Mouse (Mus musculus) urinary bladder, postnatal 14 days (tissue): ENCODE measurements around the gene Bach2.

Experiments used
- DNase-seq: peaks from one replicate; pipeline ENCODE4 v3.0.0; 2021; ENCODE audit warnings: low spot score

Gene Bach2

GRCm38 (mm10) chr4:32238366-32238854 is at the start of gene Bach2:
Gene Bach2 (plus strand): TSS chr4:32238804.
- DNase-seq, result peak; percentile 90

GRCm38 (mm10) chr4:32189416-32190036 is 49.1 kb upstream of the Bach2 start:
- no peak for DNase-seq

GRCm38 (mm10) chr4:32190506-32190905 is 48.1 kb upstream of the Bach2 start:
- DNase-seq, result no peak

GRCm38 (mm10) chr4:32195945-32196921 is 42.4 kb upstream of the Bach2 start:
- DNase-seq, result peak; percentile 46

GRCm38 (mm10) chr4:32198031-32198430 is 40.6 kb upstream of the Bach2 start:
- DNase-seq, result no peak

GRCm38 (mm10) chr4:32198589-32198988 is 40.0 kb upstream of the Bach2 start:
- no peak for DNase-seq

- no peak for DNase-seq
These were observed 39.4 kb upstream of the Bach2 start for GRCm38 (mm10) chr4:32199156-32199555.

- DNase-seq, result no peak
These were observed 37.5 kb upstream of the Bach2 start for GRCm38 (mm10) chr4:32201114-32201513.

GRCm38 (mm10) chr4:32202362-32202761 is 36.2 kb upstream of the Bach2 start:
- DNase-seq, result no peak

- DNase-seq, result no peak
These were observed 33.8 kb upstream of the Bach2 start for GRCm38 (mm10) chr4:32204819-32205218.

GRCm38 (mm10) chr4:32205825-32206224 is 32.8 kb upstream of the Bach2 start:
- no peak for DNase-seq

GRCm38 (mm10) chr4:32209995-32210394 is 28.6 kb upstream of the Bach2 start:
- no peak for DNase-seq

- no peak for DNase-seq
These were observed 28.0 kb upstream of the Bach2 start for GRCm38 (mm10) chr4:32210424-32211184.

GRCm38 (mm10) chr4:32212593-32212992 is 26.0 kb upstream of the Bach2 start:
- DNase-seq, result no peak

GRCm38 (mm10) chr4:32216466-32216865 is 22.1 kb upstream of the Bach2 start:
- DNase-seq, result no peak

GRCm38 (mm10) chr4:32217016-32217415 is 21.6 kb upstream of the Bach2 start:
- DNase-seq, result no peak

GRCm38 (mm10) chr4:32217593-32217992 is 21.0 kb upstream of the Bach2 start:
- DNase-seq, result no peak

GRCm38 (mm10) chr4:32218371-32218770 is 20.2 kb upstream of the Bach2 start:
- DNase-seq, result no peak

GRCm38 (mm10) chr4:32219428-32220128 is 19.0 kb upstream of the Bach2 start:
- no peak for DNase-seq

- no peak for DNase-seq
These were observed 18.5 kb upstream of the Bach2 start for GRCm38 (mm10) chr4:32220129-32220491.

GRCm38 (mm10) chr4:32220961-32221360 is 17.6 kb upstream of the Bach2 start:
- DNase-seq, result no peak

- no peak for DNase-seq
These were observed 15.0 kb upstream of the Bach2 start for GRCm38 (mm10) chr4:32223563-32223962.
